Mouse (Mus musculus): ENCODE data around the gene Ssh1.

- TF ChIP-seq CTCF (IDR thresholded peaks at IDR 0.05; ENCODE audit: low read depth) = peak; percentile 42
- no peak for TF ChIP-seq EP300 (optimal IDR thresholded peaks at IDR 0.05)
Measured at GRCm38 (mm10) chr5:114041327-114041930, 47.7 kb upstream of the Ssh1 start.

All from stomach, postnatal 0 days (tissue).